Mouse (Mus musculus) MEL (cell line): ENCODE measurements around the gene Erbin. TPM values are rescaled to one million over a fixed set of nuclear protein-coding genes. Genes with fewer than 3 reads are reported as not detected.

ENCODE experiments used
- DNase-seq: peaks from one replicate; pipeline ENCODE4 v3.0.0; 2011; ENCODE audit warnings: low read depth, low spot score
- H3K27ac ChIP-seq: 2 replicates; pipeline ENCODE4 v1.5.1; 2012; ENCODE audit warnings: low read depth, mild to moderate bottlenecking, control low read depth, low read length, moderate library complexity; ENCODE audit not compliant: control insufficient read depth
- H3K27me3 ChIP-seq, 2 experiments: fragments of 150-350 bp in 1 of 2; sonication (generic) in 1 of 2; 2 replicates each; pipeline ENCODE4 v1.6.1; 2012; ENCODE audit warnings: low read length in 2 of 2, mild to moderate bottlenecking in 2 of 2, improper control_type of control experiment in 1 of 2, moderate library complexity in 1 of 2; ENCODE audit not compliant: insufficient read depth in 2 of 2, control insufficient read depth in 1 of 2
- H3K36me3 ChIP-seq, 2 experiments: 2 replicates each; pipeline ENCODE4 v1.6.1; 2012 to 2014; ENCODE audit warnings: low read length in 2 of 2, improper control_type of control experiment in 1 of 2, inconsistent platforms in 1 of 2, mild to moderate bottlenecking in 1 of 2; ENCODE audit not compliant: insufficient read depth in 2 of 2, control insufficient read depth in 1 of 2
- H3K4me1 ChIP-seq, 2 experiments: fragments of 150-350 bp in 1 of 2; sonication (generic) in 1 of 2; 2 replicates each; pipeline ENCODE4 v1.6.1; 2012; ENCODE audit warnings: low read length in 2 of 2, improper control_type of control experiment in 1 of 2, mild to moderate bottlenecking in 1 of 2; ENCODE audit not compliant: insufficient read depth in 2 of 2, control insufficient read depth in 1 of 2
- H3K4me3 ChIP-seq, 2 experiments: fragments of 150-350 bp in 1 of 2; sonication (generic) in 1 of 2; 2 replicates each; pipeline ENCODE4 v1.5.1; 2012; ENCODE audit warnings: low read depth in 2 of 2, low read length in 2 of 2, mild to moderate bottlenecking in 2 of 2, moderate library complexity in 2 of 2, control low read depth in 1 of 2, improper control_type of control experiment in 1 of 2; ENCODE audit not compliant: control insufficient read depth in 1 of 2, insufficient read depth in 1 of 2
- H3K79me2 ChIP-seq: 2 replicates; pipeline ENCODE4 v1.6.1; 2012; ENCODE audit warnings: mild to moderate bottlenecking, low read length, moderate library complexity; ENCODE audit not compliant: control insufficient read depth, poor library complexity, insufficient read depth
- H3K9ac ChIP-seq: 2 replicates; pipeline ENCODE4 v1.6.1; 2012; ENCODE audit warnings: low read depth, mild to moderate bottlenecking, control low read depth, low read length, moderate library complexity; ENCODE audit not compliant: control insufficient read depth, poor library complexity, severe bottlenecking
- H3K9me3 ChIP-seq: fragments of 150-350 bp; sonication (generic); replicated peaks from 2 replicates; pipeline ENCODE4 v1.6.1; 2012; ENCODE audit warnings: mild to moderate bottlenecking, low read length, improper control_type of control experiment, moderate library complexity; ENCODE audit not compliant: insufficient read depth
- CHD1 ChIP-seq: IDR thresholded peaks from 2 replicates; pipeline ENCODE4 v1.6.1; 2012; ENCODE audit warnings: low read depth, mild to moderate bottlenecking, inconsistent platforms, low read length, improper control_type of control experiment
- CHD2 ChIP-seq: IDR thresholded peaks from 2 replicates; pipeline ENCODE4 v1.6.1; 2011; ENCODE audit warnings: low read length, improper control_type of control experiment
- CTCF ChIP-seq, 3 experiments: IDR thresholded peaks in 2 of 3; conservative IDR thresholded peaks in 1 of 3; 2 replicates each; pipeline ENCODE4 v1.5.1; 2011 to 2012; ENCODE audit warnings: low read length in 3 of 3, low read depth in 2 of 3, mild to moderate bottlenecking in 2 of 3, improper control_type of control experiment in 1 of 3, inconsistent platforms in 1 of 3, mixed read lengths in 1 of 3, moderate library complexity in 1 of 3; ENCODE audit not compliant: control insufficient read depth in 1 of 3, insufficient read depth in 1 of 3, poor library complexity in 1 of 3, severe bottlenecking in 1 of 3
- ELF1 ChIP-seq: IDR thresholded peaks from 2 replicates; pipeline ENCODE4 v1.6.1; 2014; ENCODE audit warnings: low read depth, mild to moderate bottlenecking, inconsistent platforms, low read length, improper control_type of control experiment, moderate library complexity
- EP300 ChIP-seq, 2 experiments: IDR thresholded peaks; 2 replicates each; pipeline ENCODE4 v1.6.1; 2011; ENCODE audit warnings: improper control_type of control experiment in 2 of 2, low read length in 2 of 2, low read depth in 1 of 2, mild to moderate bottlenecking in 1 of 2
- GATA1 ChIP-seq: IDR thresholded peaks from 2 replicates; pipeline ENCODE4 v1.6.1; 2011; ENCODE audit warnings: low read depth, low read length, improper control_type of control experiment
- HCFC1 ChIP-seq: IDR thresholded peaks from 2 replicates; pipeline ENCODE4 v1.6.1; 2012; ENCODE audit warnings: low read depth, mild to moderate bottlenecking, inconsistent platforms, low read length, improper control_type of control experiment, moderate library complexity
- KAT2A ChIP-seq: conservative IDR thresholded peaks from 2 replicates; pipeline ENCODE4 v1.6.1; 2012; ENCODE audit warnings: low read depth, low read length, improper control_type of control experiment, inconsistent platforms
- MAFK ChIP-seq: IDR thresholded peaks from 2 replicates; pipeline ENCODE4 v1.6.1; 2011; ENCODE audit warnings: low read depth, mild to moderate bottlenecking, low read length, improper control_type of control experiment, borderline replicate concordance
- MAX ChIP-seq: IDR thresholded peaks from 2 replicates; pipeline ENCODE4 v1.6.1; 2011; ENCODE audit warnings: low read length, improper control_type of control experiment
- MAZ ChIP-seq: IDR thresholded peaks from 2 replicates; pipeline ENCODE4 v1.6.1; 2012; ENCODE audit warnings: low read depth, mild to moderate bottlenecking, inconsistent platforms, low read length, improper control_type of control experiment
- MEF2A ChIP-seq: IDR thresholded peaks from 2 replicates; pipeline ENCODE4 v1.6.1; 2014; ENCODE audit warnings: low read depth, mild to moderate bottlenecking, inconsistent platforms, low read length, improper control_type of control experiment; ENCODE audit not compliant: poor library complexity, insufficient replicate concordance, severe bottlenecking; ENCODE audit errors: extremely low read depth
- MYC ChIP-seq: IDR thresholded peaks from 2 replicates; pipeline ENCODE4 v1.6.1; 2011; ENCODE audit warnings: low read depth, mild to moderate bottlenecking, low read length, improper control_type of control experiment, moderate library complexity
- NELFE ChIP-seq: IDR thresholded peaks from 2 replicates; pipeline ENCODE4 v1.6.1; 2011; ENCODE audit warnings: low read depth, low read length, improper control_type of control experiment
- NRF1 ChIP-seq: IDR thresholded peaks from 2 replicates; pipeline ENCODE4 v1.6.1; 2014; ENCODE audit warnings: low read depth, mild to moderate bottlenecking, inconsistent platforms, low read length, improper control_type of control experiment, moderate library complexity; ENCODE audit not compliant: poor library complexity, insufficient read depth, severe bottlenecking
- POLR2AphosphoS2 ChIP-seq: IDR thresholded peaks from 2 replicates; pipeline ENCODE4 v1.6.1; 2011; ENCODE audit warnings: low read length, improper control_type of control experiment
- POLR2AphosphoS5 ChIP-seq: IDR thresholded peaks from 2 replicates; pipeline ENCODE4 v1.6.1; 2012; ENCODE audit warnings: low read depth, borderline replicate concordance, mild to moderate bottlenecking, inconsistent platforms, low read length, moderate library complexity, mixed read lengths
- RAD21 ChIP-seq: IDR thresholded peaks from 2 replicates; pipeline ENCODE4 v1.6.1; 2011; ENCODE audit warnings: mild to moderate bottlenecking, low read depth, low read length, improper control_type of control experiment
- RCOR1 ChIP-seq: IDR thresholded peaks from 2 replicates; pipeline ENCODE4 v1.6.1; 2012; ENCODE audit warnings: low read depth, mild to moderate bottlenecking, inconsistent platforms, low read length, improper control_type of control experiment
- SIN3A ChIP-seq: IDR thresholded peaks from 2 replicates; pipeline ENCODE4 v1.6.1; 2012; ENCODE audit warnings: low read length, improper control_type of control experiment, inconsistent platforms
- SMC3 ChIP-seq: IDR thresholded peaks from 2 replicates; pipeline ENCODE4 v1.6.1; 2011; ENCODE audit warnings: low read depth, low read length, improper control_type of control experiment
- TBP ChIP-seq: IDR thresholded peaks from 2 replicates; pipeline ENCODE4 v1.8.0; 2011; ENCODE audit warnings: low read depth, low read length, improper control_type of control experiment
- UBTF ChIP-seq: IDR thresholded peaks from 2 replicates; pipeline ENCODE4 v1.6.1; 2012; ENCODE audit warnings: low read depth, mild to moderate bottlenecking, inconsistent platforms, low read length, improper control_type of control experiment, moderate library complexity, borderline replicate concordance; ENCODE audit not compliant: insufficient read depth
- ZMIZ1 ChIP-seq: IDR thresholded peaks from 2 replicates; pipeline ENCODE4 v1.6.1; 2012; ENCODE audit warnings: low read depth, mild to moderate bottlenecking, inconsistent platforms, low read length, improper control_type of control experiment, moderate library complexity
- ZNF384 ChIP-seq: IDR thresholded peaks from 2 replicates; pipeline ENCODE4 v1.6.1; 2012; ENCODE audit warnings: low read depth, mild to moderate bottlenecking, inconsistent platforms, low read length, improper control_type of control experiment
- polyA plus RNA-seq, 2 experiments: library from polyadenylated mRNA; stranded (reverse) in 1 of 2; unstranded in 1 of 2; fragments of >175 nt in 1 of 2; fragments of >200 nt in 1 of 2; gene quantifications; 2 replicates each; pipeline versions ENCODE4 v1.2.1 to v1.2.4; 2012; ENCODE audit warnings: low replicate concordance in 2 of 2, low read depth in 1 of 2; ENCODE audit not compliant: insufficient read length in 2 of 2, insufficient read depth in 1 of 2, missing spikeins in 1 of 2
- total RNA-seq: library from RNA; depleted of rRNA; stranded (reverse); fragments of 300-350 nt; gene quantifications from 2 replicates; pipeline ENCODE4 v1.2.3, GENCODE M21; 2012

The Erbin gene
- total and polyA plus RNA-seq, 3 experiments = 15.2 to 18.6 TPM; not detected in 1

DNA sequence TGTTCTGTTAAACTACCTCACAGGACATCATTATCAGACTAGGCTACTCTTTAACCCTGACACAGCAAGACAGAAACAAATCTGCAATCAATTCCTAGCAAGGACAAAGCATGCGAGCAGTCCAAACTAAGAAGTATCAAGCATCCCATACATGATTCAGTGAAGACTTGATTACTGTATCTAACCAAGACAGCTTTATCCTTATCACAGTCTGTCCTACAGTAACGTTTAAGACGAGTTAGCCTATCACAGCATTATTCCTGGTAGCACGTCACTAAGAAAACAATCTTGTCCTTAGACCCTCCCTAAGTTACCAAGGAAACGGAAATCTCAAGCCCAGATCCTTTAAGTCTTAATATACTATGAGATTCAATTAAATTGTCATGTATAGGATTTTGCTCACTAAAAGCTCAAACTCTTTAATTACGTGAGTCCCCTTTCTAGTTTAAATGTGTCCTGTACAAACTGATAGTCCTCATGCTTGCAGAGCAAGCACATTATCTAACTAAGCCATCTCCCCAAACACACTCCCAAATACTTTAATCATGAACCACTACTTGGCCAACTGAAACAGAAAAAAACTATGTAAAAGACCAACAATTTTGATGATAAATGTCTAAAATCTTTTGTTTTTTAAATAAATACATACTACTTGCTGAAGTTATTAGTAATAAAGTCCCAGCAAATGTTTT, 44.3 kb downstream of the Erbin start (continued):
- TF ChIP-seq GATA1 (peak; percentile 64), HCFC1 (no peak), MAX (no peak), RCOR1 (peak; percentile 85), CHD2 (no peak), UBTF (no peak), MYC (no peak), CHD1 (no peak), NELFE (no peak), POLR2AphosphoS5 (no peak), MAZ (no peak), RAD21 (no peak), CTCF (IDR thresholded peaks at IDR 0.05 in 2 of 3, conservative IDR thresholded peaks at IDR 0.05 in 1 of 3; ENCODE audit: control insufficient read depth in 1 of 3, insufficient read depth in 1 of 3, low read depth in 2 of 3, low read length in 3 of 3, poor library complexity in 1 of 3, severe bottlenecking in 1 of 3) (no peak), MAFK (no peak), TBP (no peak), KAT2A (no peak), MEF2A (no peak), SIN3A (no peak; the same call in 1 of the 2 replicates), EP300 (IDR thresholded peaks at IDR 0.05; ENCODE audit: low read depth in 1 of 2, low read length in 2 of 2) (peak; percentile 49 to 57; a peak in 2 of 4 replicates), ZMIZ1 (no peak), ZNF384 (peak; percentile 23; the same call in 1 of the 2 replicates), POLR2AphosphoS2 (no peak)

DNA sequence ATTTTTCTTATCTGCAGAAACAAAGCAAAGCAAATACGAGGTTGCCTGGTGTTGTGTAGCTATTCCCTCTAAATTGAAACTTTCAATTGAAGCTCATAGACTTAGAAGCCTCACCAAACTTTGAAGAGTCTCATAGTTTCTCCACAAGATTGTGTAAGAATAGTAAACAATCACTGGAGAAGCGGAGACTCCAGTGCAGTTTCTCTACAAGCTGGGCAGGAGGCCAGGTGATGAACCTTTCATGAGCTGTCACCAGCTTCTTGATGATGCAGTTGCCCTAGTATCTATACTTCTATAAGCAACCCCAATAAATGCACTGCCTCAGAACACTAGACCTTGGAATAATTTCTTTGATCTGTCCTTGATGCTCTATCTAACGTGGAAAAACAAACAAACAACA, 49.5 kb downstream of the Erbin start:
- Histone ChIP-seq H3K36me3 (peaks cover 12 to 21% of the 10 kb centered on the region in 2 experiments), H3K4me1 (peaks cover 0 to 10% of the 10 kb centered on the region in 2 experiments; a peak in 2 of 4 replicates), H3K27me3 (no peaks in the 10 kb centered on the region), H3K9me3 (no peaks in the 10 kb centered on the region), H3K27ac (no peak overlapping the region), H3K9ac (no peak overlapping the region), H3K4me3 (no peak overlapping the region), H3K79me2 (no peaks in the 10 kb centered on the region)
- peak; percentile 46 for DNase-seq
- TF ChIP-seq NRF1 = no peak
- no peak for TF ChIP-seq HCFC1
- TF ChIP-seq CHD1 = no peak
- no peak for TF ChIP-seq ELF1
- TF ChIP-seq SMC3 = no peak
